Mouse (Mus musculus) midbrain, embryonic 12.5 days (tissue): ENCODE measurements at regions not wholly inside any gene's neighbourhood (a gene's known extent, or its start where the extent isn't known, plus 50 kb on each side); places are given as distances from the start of the nearest gene placed in this dataset.
A peak's percentile ranks its signal among the peaks of the same experiment; 100 is the strongest.

ENCODE experiments used
- ATAC-seq: fragments of 200-750 bp; cut with Nextera tagmentation; 2 replicates; pipeline ENCODE4 v1.8.0; 2017; ENCODE audit warnings: low read depth, moderate TSS enrichment, moderate library complexity; ENCODE audit not compliant: low FRiP score
- H3K27ac ChIP-seq: fragments of 300-500 bp; sonication (generic); replicated peaks from 2 replicates; pipeline ENCODE4 v1.5.1; 2016; ENCODE audit warnings: mild to moderate bottlenecking
- H3K27me3 ChIP-seq: fragments of 300-500 bp; sonication (generic); 2 replicates; pipeline ENCODE4 v1.6.1; 2016; ENCODE audit warnings: mild to moderate bottlenecking
- H3K36me3 ChIP-seq: fragments of 300-500 bp; sonication (generic); 2 replicates; pipeline ENCODE4 v1.6.1; 2016
- H3K4me1 ChIP-seq: fragments of 300-500 bp; sonication (generic); 2 replicates; pipeline ENCODE4 v1.6.1; 2016
- H3K4me2 ChIP-seq: fragments of 300-500 bp; sonication (generic); replicated peaks from 2 replicates; pipeline ENCODE4 v1.6.1; 2016; ENCODE audit warnings: mild to moderate bottlenecking, moderate library complexity
- H3K4me3 ChIP-seq: fragments of 300-500 bp; sonication (generic); 2 replicates; pipeline ENCODE4 v1.5.1; 2016; ENCODE audit warnings: mild to moderate bottlenecking
- H3K9ac ChIP-seq: fragments of 300-500 bp; sonication (generic); replicated peaks from 2 replicates; pipeline ENCODE4 v1.6.1; 2016; ENCODE audit warnings: mild to moderate bottlenecking, moderate library complexity
- H3K9me3 ChIP-seq: fragments of 300-500 bp; sonication (generic); 2 replicates; pipeline ENCODE4 v1.6.1; 2016; ENCODE audit warnings: mild to moderate bottlenecking
- WGBS: fragments of 180-500 bp; shearing (Covaris S2); methylation state at CpG from one replicate; pipeline ENCODE4 v1.1.7; 2016; 5-methylcytosine and 5-hydroxymethylcytosine counted together

DNA sequence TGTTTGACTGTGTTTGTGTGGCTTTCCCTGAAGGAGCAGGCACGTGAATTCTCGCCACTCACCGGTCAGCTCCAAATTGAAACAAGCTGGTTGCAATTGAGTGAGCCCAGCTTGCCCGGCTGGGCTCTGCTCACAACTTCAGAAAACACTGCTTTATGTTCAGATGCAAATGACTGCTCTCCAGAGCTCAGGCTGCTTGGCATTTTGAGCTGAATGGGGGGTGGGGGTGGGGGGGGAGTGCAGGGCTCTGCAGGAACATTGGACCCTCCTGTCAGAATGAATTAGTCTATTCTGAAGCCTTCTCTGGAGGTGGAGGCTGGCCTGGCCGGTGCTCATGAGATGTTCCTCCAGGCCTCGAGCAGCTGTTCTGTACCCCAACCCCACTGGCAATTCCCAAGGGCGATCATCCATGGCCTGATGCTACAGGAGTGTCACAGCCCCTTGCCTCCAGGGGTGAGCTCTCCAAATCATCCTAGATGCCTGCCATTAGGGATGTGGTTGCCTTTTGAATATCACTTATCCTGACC, 213.5 kb upstream of the Usp24 start:
- H3K27ac ChIP-seq: peak overlapping the region; percentile 49; the same call in 1 of the 2 replicates
- peak; percentile 83 for ATAC-seq
- H3K27me3 ChIP-seq: no peaks in the 10 kb centered on the region
- 14% methylated on average over 7 of the region's 7 CpGs for WGBS
- H3K9ac ChIP-seq: no peak overlapping the region
- no peaks in the 10 kb centered on the region for H3K9me3 ChIP-seq
- no peak overlapping the region for H3K4me3 ChIP-seq
- peaks cover 39% of the 10 kb centered on the region for H3K4me1 ChIP-seq
- peak overlapping the region; percentile 22 for H3K4me2 ChIP-seq
- no peaks in the 10 kb centered on the region for H3K36me3 ChIP-seq

DNA sequence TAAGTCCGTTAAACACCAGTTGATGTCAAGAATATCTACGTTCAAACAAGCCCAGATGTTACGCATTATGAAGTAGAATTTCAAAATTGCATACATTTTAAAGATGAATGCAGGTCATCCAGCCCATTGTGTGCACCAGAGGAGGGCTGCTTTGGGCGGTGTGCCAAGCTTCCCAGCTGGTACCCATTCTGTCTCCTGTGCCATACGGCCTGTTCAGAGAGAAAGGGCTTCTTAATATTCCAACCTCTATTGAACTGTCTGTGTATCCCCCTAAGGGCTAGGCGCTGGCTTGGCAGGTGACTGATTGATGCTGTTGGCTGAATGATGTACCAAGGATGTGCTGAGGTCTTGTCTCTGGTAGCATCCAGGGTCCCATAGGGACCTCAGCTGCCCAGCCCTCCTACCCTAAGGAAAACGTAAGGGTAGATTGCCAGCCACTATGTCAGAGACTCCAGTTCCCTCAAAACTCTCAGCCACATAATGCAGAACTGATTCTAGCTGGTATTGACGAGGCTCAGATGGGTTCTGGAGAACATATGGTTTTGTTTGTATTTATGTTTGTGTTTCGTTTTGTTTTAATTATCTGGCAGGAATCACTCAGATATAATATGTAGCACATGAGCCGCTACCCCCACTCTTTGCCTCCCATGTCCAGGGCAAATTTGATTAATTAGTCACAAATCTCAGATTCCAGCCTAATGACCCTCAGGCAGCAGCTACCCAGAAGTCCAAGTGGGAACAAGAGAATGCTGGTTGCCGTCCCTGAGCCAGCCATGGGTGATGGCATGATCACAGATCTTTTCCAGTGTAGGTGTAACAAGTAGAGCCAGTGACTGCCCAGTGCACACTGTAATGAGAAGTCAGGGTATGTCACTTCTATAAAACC, 212.0 kb upstream of the Usp24 start:
- H3K4me2 ChIP-seq: no peak overlapping the region
- no peak overlapping the region for H3K27ac ChIP-seq
- no peaks in the 10 kb centered on the region for H3K9me3 ChIP-seq
- no peaks in the 10 kb centered on the region for H3K27me3 ChIP-seq
- no peak overlapping the region for H3K9ac ChIP-seq
- H3K36me3 ChIP-seq: no peaks in the 10 kb centered on the region
- ATAC-seq: 0 out of 2 replicates have a peak, but pooled peaks have one; percentile 23
- H3K4me3 ChIP-seq: no peak overlapping the region
- H3K4me1 ChIP-seq: peaks cover 39% of the 10 kb centered on the region
- 79% methylated on average over 11 of the region's 11 CpGs for whole genome bisulfite sequencing

DNA sequence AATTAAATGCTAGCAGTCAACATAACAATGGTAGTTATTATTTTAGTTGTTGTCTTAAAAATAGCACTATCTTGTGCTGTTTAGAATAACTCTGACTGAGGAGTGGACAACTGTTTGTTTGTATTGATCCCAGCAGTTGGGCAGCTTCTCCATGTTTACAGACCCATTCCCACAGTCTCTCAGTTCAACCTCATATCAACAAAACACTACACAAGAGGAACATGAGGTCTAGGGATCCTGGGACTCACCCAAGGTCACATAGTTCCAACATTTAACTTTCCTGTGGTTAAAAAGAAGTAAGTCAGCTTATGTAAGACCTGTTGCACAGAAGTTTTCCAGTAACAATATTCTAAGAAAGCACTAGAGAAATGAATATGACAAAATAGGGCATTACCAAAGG, 203.0 kb upstream of the Usp24 start:
- H3K9ac ChIP-seq: no peak overlapping the region
- no peak overlapping the region for H3K4me2 ChIP-seq
- no peak overlapping the region for H3K27ac ChIP-seq
- H3K36me3 ChIP-seq: no peaks in the 10 kb centered on the region
- ATAC-seq: no peak
- H3K27me3 ChIP-seq: no peaks in the 10 kb centered on the region
- H3K9me3 ChIP-seq: no peaks in the 10 kb centered on the region
- H3K4me3 ChIP-seq: no peak overlapping the region
- H3K4me1 ChIP-seq: no peaks in the 10 kb centered on the region

DNA sequence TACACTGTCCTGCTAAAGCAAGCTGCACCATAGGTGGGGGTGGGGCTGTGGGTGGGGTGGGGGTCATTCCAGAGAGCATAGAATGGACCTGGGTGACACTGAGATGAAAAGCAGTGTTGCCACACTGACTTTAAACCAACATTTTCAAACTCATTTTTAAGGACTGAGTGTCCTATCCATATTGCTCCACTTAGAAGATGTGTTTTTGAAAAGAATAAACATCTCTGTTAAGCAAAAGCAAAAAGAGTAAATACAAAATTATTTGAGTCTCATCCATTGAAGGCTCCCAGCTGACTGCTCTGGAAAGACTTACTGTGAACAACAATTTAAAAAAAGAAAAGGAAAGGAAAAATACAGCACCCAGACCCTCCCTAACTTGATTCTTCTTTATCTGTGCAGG, 202.3 kb upstream of the Usp24 start:
- no peak for ATAC-seq
- Histone ChIP-seq H3K36me3 (no peaks in the 10 kb centered on the region), H3K27ac (no peak overlapping the region), H3K9ac (no peak overlapping the region), H3K4me1 (no peaks in the 10 kb centered on the region), H3K4me3 (no peak overlapping the region), H3K4me2 (no peak overlapping the region), H3K9me3 (no peaks in the 10 kb centered on the region), H3K27me3 (no peaks in the 10 kb centered on the region)

DNA sequence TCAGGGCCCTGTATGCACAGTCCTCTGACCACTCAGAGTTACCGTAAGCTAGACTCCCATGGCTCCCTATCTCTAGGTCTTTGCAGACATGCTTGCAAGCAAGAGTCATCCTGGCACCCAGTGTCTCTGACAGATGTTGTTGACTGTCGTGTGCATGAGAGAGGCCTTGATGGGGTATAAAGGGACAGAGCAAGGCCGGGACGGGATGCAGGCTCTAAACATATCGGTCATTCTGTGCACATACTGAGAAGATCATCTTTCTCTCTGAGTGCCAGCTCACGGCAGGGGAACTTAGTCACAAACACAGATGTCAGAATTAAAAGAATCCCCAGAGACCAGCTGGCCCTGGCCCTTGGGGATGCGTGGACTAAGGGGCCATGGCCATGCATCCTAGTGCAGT, 199.4 kb upstream of the Usp24 start:
- H3K36me3 ChIP-seq: no peaks in the 10 kb centered on the region
- no peak overlapping the region for H3K4me3 ChIP-seq
- no peaks in the 10 kb centered on the region for H3K27me3 ChIP-seq
- ATAC-seq: no peak
- H3K9ac ChIP-seq: no peak overlapping the region
- WGBS: 76% methylated on average over 7 of the region's 7 CpGs
- H3K27ac ChIP-seq: no peak overlapping the region
- no peak overlapping the region for H3K4me2 ChIP-seq
- no peaks in the 10 kb centered on the region for H3K4me1 ChIP-seq
- H3K9me3 ChIP-seq: no peaks in the 10 kb centered on the region

DNA sequence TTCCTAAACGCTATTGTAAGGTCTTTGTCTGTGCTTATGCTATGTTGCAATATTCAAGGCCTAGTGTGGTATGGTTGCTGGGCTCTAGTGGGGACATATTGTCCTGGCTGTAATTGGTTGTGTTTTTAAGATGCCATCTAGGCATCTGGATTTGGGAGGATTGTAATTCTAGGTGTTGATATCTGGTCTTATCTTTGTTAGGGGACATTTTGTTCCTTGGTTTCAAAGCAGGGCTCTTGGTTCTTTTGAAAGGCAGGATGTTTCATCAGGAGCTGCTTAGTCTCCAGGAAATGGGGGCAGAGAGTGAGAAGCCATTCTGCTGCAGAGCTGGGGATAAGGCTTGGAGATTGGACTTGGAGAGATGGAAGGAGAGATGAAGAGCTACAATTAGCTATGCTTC, 194.7 kb upstream of the Usp24 start:
- Histone ChIP-seq H3K27ac (no peak overlapping the region), H3K36me3 (no peaks in the 10 kb centered on the region), H3K4me2 (no peak overlapping the region), H3K4me3 (no peak overlapping the region), H3K27me3 (no peaks in the 10 kb centered on the region), H3K9me3 (no peaks in the 10 kb centered on the region), H3K4me1 (no peaks in the 10 kb centered on the region), H3K9ac (no peak overlapping the region)
- 89% methylated on average over 1 of the region's 1 CpGs for WGBS
- ATAC-seq: no peak

DNA sequence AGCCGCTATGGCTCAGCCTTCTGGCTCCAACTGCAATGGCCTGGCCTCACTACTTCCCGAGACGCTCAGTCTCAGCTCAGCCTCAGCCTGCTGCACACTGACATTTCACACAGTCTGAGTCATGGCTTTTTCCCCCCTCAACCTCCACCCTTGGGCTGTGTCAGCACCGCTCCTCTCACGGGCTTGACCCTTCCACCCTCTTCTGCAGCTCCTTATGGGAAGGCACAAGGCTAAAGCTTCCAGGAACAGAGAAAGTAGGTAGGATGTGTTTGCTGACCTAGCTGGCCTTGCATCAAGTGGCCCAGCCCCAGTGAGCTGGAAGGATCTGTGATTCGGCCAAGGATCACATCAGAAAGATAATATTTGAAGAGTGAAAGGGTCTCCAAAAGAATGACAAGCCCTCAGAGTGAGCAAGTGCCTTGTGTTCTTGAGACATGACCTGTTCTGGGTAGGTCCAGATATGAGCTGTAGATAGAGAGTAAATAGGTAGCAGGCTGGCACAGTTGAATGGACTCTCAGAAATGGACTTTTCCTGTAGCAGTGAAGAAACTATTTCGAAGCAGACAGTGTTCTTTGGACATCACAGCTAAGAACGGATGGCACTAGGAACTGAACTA, 192.9 kb upstream of the Usp24 start:
- ATAC-seq: no peak
- Histone ChIP-seq H3K9ac (no peak overlapping the region), H3K27me3 (no peaks in the 10 kb centered on the region), H3K27ac (no peak overlapping the region), H3K4me1 (no peaks in the 10 kb centered on the region), H3K4me2 (no peak overlapping the region), H3K4me3 (no peak overlapping the region), H3K36me3 (no peaks in the 10 kb centered on the region), H3K9me3 (no peaks in the 10 kb centered on the region)
- 88% methylated on average over 8 of the region's 8 CpGs for WGBS

DNA sequence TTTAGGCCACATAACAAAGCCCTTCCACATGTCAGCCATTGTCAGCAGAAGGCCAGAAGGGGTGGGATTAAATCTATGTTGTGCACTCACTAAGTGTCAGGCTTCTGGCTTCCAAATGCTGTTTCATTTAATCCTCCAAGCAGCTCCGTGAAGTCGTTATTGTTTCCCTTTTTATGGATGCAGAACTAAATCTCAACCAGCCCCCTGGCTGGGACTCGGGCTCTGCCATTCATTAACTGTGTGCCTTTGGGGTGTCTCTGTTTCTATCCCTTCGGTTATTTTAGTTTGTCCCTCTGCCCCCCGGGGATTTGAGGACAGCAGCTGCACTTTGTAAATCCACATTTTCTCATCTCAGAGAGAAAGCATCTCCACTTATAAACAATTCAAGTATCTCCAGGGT, 188.8 kb upstream of the Usp24 start:
- H3K4me1 ChIP-seq: no peaks in the 10 kb centered on the region
- no peaks in the 10 kb centered on the region for H3K36me3 ChIP-seq
- ATAC-seq: peak; percentile 34; the same call in 1 of the 2 replicates
- 32% methylated on average over 5 of the region's 5 CpGs for WGBS
- no peaks in the 10 kb centered on the region for H3K9me3 ChIP-seq
- no peak overlapping the region for H3K4me3 ChIP-seq
- no peak overlapping the region for H3K9ac ChIP-seq
- H3K27ac ChIP-seq: peak overlapping the region; percentile 2; the same call in 1 of the 2 replicates
- no peak overlapping the region for H3K4me2 ChIP-seq
- no peaks in the 10 kb centered on the region for H3K27me3 ChIP-seq

DNA sequence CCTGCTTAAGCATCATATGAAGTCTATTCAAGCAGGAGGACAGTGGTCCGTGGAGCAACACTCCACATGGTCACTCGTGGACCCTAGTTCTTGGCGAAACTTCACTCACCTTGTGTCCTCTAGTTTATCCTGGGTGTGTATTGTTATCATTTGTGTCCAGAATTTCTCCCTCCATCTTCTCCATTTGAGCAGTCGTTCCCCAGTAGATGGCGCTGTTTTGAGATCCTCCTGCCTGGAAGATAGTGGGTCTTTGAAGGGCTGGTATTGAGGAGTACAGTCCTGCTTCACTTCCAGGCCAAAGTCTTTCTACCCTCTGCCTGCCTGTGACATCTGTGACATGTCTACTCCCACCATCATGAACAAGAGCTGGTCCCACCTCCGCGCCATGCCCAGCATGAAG, 188.4 kb upstream of the Usp24 start:
- no peak overlapping the region for H3K4me2 ChIP-seq
- H3K4me3 ChIP-seq: no peak overlapping the region
- no peak overlapping the region for H3K9ac ChIP-seq
- H3K27me3 ChIP-seq: no peaks in the 10 kb centered on the region
- H3K36me3 ChIP-seq: no peaks in the 10 kb centered on the region
- 0 out of 2 replicates have a peak overlapping the region, but pooled peaks have one; percentile 2 for H3K27ac ChIP-seq
- WGBS: 54% methylated on average over 7 of the region's 7 CpGs
- 0 out of 2 replicates have a peak, but pooled peaks have one; percentile 16 for ATAC-seq
- H3K9me3 ChIP-seq: no peaks in the 10 kb centered on the region
- no peaks in the 10 kb centered on the region for H3K4me1 ChIP-seq

DNA sequence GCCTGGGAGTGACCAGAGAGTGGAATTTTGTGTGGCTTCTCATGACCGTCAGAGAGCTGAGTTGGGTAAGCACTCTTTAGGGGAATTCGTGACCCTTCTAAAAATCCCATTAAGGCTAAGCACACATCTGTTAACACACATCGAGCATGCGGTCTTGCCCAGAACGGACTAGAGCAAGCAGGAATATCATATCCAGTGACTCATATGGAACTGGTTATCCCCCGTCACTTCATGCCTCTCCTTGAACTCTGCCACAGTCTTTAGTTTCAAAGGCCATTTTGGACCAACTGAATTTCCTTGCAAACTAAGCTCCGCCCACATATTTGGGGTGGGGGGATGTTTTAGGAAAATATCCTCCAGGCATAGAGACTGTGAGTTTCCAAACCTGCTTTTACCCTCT, 186.7 kb upstream of the Usp24 start:
- WGBS: 77% methylated on average over 7 of the region's 7 CpGs
- Histone ChIP-seq H3K36me3 (no peaks in the 10 kb centered on the region), H3K4me3 (no peak overlapping the region), H3K27me3 (no peaks in the 10 kb centered on the region), H3K9me3 (no peaks in the 10 kb centered on the region), H3K9ac (no peak overlapping the region), H3K4me1 (no peaks in the 10 kb centered on the region), H3K27ac (no peak overlapping the region), H3K4me2 (no peak overlapping the region)
- ATAC-seq: no peak

DNA sequence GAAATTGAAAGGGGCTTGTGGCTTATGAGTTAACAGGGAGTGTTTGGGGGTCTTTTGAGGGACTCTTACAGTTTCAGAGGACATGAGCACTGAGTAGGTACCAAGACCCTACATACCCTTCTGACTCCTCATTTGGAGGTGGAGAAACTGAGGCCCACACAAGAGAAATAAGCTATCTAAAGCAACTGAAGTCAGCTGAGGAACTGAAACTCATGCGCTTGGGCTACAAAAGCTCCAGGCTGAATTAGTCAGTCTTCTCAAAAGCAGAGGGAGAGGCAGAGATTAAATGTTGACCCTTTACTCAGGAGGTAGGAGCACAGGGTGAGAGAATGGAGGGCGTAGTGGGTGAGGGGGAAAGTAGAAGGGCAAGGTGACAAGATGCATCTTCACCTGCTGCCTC, 186.2 kb upstream of the Usp24 start:
- Histone ChIP-seq H3K4me2 (no peak overlapping the region), H3K27ac (no peak overlapping the region)

More for the DNA sequence above, 186.2 kb upstream of the Usp24 start:
- no peaks in the 10 kb centered on the region for H3K4me1 ChIP-seq
- H3K9me3 ChIP-seq: no peaks in the 10 kb centered on the region
- no peaks in the 10 kb centered on the region for H3K36me3 ChIP-seq
- H3K27me3 ChIP-seq: no peaks in the 10 kb centered on the region
- 92% methylated on average over 2 of the region's 2 CpGs for WGBS
- H3K4me3 ChIP-seq: no peak overlapping the region
- ATAC-seq: no peak
- no peak overlapping the region for H3K9ac ChIP-seq
